Mouse (Mus musculus) midbrain, postnatal 0 days (tissue): ENCODE data around the gene Wnt5b. TPM values are rescaled to one million over a fixed set of nuclear protein-coding genes. Genes with fewer than 3 reads are reported as not detected.
A peak's percentile ranks its signal among the peaks of the same experiment; 100 is the strongest.

Experiments
- ATAC-seq: fragments of 200-750 bp; cut with Nextera tagmentation; 2 replicates; pipeline ENCODE4 v1.8.0; 2017; ENCODE audit warnings: moderate number of reproducible peaks, mild to moderate bottlenecking, moderate TSS enrichment, moderate library complexity; ENCODE audit not compliant: low FRiP score
- DNase-seq: peaks from one replicate; pipeline ENCODE4 v3.0.0-alpha.2; 2015; ENCODE audit warnings: low spot score
- H3K27ac ChIP-seq: fragments of 300-500 bp; sonication (generic); 2 replicates; pipeline ENCODE4 v1.5.1; 2014; ENCODE audit warnings: low read depth, mild to moderate bottlenecking, low read length, mixed read lengths
- H3K27me3 ChIP-seq: fragments of 300-500 bp; sonication (generic); 2 replicates; pipeline ENCODE4 v1.6.1; 2014; ENCODE audit warnings: low read length, control low read depth, mixed read lengths; ENCODE audit not compliant: insufficient read depth
- H3K36me3 ChIP-seq: fragments of 300-500 bp; sonication (generic); 2 replicates; pipeline ENCODE4 v1.6.1; 2014; ENCODE audit warnings: low read length, control low read depth, mixed read lengths; ENCODE audit not compliant: insufficient read depth
- H3K4me1 ChIP-seq: fragments of 300-500 bp; sonication (generic); 2 replicates; pipeline ENCODE4 v1.6.1; 2014; ENCODE audit warnings: mild to moderate bottlenecking, control low read depth, antibody characterized with exemption, low read length, mixed read lengths; ENCODE audit not compliant: insufficient read depth
- H3K4me2 ChIP-seq: fragments of 300-500 bp; sonication (generic); 2 replicates; pipeline ENCODE4 v1.6.1; 2014; ENCODE audit warnings: low read depth, mild to moderate bottlenecking, low read length, mixed read lengths; ENCODE audit not compliant: poor library complexity, severe bottlenecking
- H3K4me3 ChIP-seq: fragments of 300-500 bp; sonication (generic); 2 replicates; pipeline ENCODE4 v1.5.1; 2014; ENCODE audit warnings: low read depth, mild to moderate bottlenecking, low read length, moderate library complexity
- H3K9ac ChIP-seq: fragments of 300-500 bp; sonication (generic); replicated peaks from 2 replicates; pipeline ENCODE4 v1.6.1; 2014; ENCODE audit warnings: mild to moderate bottlenecking, low read length, moderate library complexity, mixed read lengths; ENCODE audit not compliant: poor library complexity, severe bottlenecking
- H3K9me3 ChIP-seq: fragments of 300-500 bp; sonication (generic); 2 replicates; pipeline ENCODE4 v1.6.1; 2016; ENCODE audit warnings: low read length, control low read depth
- CTCF ChIP-seq: IDR thresholded peaks from 2 replicates; pipeline ENCODE4 v1.5.1; 2016; ENCODE audit warnings: antibody characterized with exemption, mild to moderate bottlenecking
- WGBS: fragments of 180-500 bp; shearing (Covaris S2); extraction: QIAGEN DNeasy Blood & Tissue Kit; methylation state at CpG from one replicate; pipeline ENCODE4 v1.1.7; 2014; 5-methylcytosine and 5-hydroxymethylcytosine counted together
- polyA plus RNA-seq: library from polyadenylated mRNA; unstranded; fragments of >200 nt; fragmentation: Nextera tagmentation; extraction: Ambion mirVana; gene quantifications from 2 replicates; pipeline ENCODE4 v1.2.1, GENCODE M21; 2015
- total RNA-seq: library from RNA; depleted of rRNA; stranded (reverse); fragments of >200 nt; gene quantifications from 2 replicates; pipeline ENCODE4 v1.2.3, GENCODE M21; 2014

Wnt5b gene
- total and polyA plus RNA-seq, 2 experiments from 2014 or later = 1.6 to 2.1 TPM

DNA sequence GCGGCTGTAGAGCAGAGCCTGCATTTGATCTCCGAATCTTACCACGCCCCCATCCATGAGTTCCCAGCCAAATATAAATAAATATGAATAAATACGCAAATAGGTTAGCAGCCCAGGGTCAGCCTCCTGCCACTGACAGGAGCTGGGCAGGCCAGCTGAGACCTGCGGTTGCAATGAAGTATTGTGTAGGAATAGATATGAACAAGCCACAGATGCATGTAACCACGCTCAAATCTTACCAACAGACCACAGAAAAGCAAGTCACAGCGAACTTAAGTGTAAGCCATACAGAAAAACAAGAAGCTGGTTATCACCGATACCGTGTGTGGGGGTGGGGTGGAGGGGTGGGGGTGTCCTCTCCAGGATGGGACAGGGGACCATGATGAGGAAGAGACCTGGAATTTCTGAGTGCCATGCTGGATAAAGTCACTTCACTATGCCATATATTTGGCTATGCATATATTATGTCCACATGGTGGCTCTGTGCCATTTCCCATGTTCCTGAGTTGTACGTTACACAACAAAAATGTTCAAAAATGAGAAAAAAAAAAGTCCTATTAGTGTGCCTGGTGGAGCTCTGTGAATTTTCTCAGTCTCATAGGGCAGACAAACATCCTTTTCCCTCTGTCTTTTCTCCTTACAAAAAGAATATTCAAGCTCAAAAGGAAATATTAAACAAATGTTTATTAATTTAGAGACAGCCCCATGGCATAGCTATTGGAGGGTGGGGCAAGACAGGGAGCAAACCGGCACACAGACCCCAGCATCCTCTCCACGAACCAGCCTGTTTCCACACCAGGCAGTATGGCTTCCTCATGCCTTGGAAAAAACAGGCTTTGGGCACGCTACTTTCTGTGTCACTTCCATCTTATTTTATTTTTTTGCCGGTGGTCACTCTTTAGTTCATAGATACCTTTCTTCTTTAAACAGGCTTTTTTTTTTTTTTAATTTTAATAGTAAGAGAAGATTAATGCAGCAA lies 92.9 kb downstream of the Wnt5b start:
- ATAC-seq (no peak), DNase-seq (peak; percentile 37)
- Histone ChIP-seq H3K4me2 (peak overlapping the region; percentile 64), H3K9me3 (no peaks in the 10 kb centered on the region), H3K27ac (peak overlapping the region; percentile 64; the same call in 1 of the 2 replicates), H3K4me1 (peaks cover 2% of the 10 kb centered on the region; the same call in 1 of the 2 replicates), H3K9ac (peak overlapping the region; percentile 51; the same call in 1 of the 2 replicates), H3K27me3 (no peaks in the 10 kb centered on the region), H3K4me3 (peak overlapping the region; percentile 34; the same call in 1 of the 2 replicates), H3K36me3 (no peaks in the 10 kb centered on the region)
- 42% methylated on average over 14 of the region's 14 CpGs for WGBS
- peak; percentile 46 for TF ChIP-seq CTCF

DNA sequence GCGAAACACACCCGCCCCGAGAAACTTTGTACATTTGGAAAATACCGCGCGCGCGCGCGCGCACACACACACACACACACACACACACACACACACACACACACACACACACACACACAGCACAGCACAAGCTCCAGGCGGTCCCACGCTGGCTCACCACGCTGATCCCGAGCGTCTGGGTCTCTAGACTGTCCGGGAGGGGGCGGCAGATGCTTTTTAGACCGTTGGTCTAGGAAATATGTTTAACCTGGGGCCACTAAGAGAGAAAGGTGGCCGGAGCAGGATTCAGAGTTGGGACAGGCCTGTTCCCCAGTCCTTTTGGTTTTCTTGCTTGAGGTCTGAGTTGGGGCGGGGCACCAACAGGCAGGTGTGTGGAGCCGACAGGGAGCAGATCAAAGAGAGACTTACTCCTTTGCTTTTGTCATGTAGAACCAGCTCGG lies 95.1 kb downstream of the Wnt5b start:
- ATAC-seq = no peak
- Histone ChIP-seq H3K4me1 (peaks cover 2% of the 10 kb centered on the region; the same call in 1 of the 2 replicates), H3K27me3 (no peaks in the 10 kb centered on the region), H3K36me3 (no peaks in the 10 kb centered on the region), H3K9me3 (no peaks in the 10 kb centered on the region), H3K4me2 (peak overlapping the region; percentile 60), H3K4me3 (peak overlapping the region; percentile 27), H3K9ac (no peak overlapping the region), H3K27ac (no peak overlapping the region)
- peak; percentile 69 for TF ChIP-seq CTCF
- DNase-seq = peak; percentile 68
- 3% methylated on average over 22 of the region's 23 CpGs for WGBS

DNA sequence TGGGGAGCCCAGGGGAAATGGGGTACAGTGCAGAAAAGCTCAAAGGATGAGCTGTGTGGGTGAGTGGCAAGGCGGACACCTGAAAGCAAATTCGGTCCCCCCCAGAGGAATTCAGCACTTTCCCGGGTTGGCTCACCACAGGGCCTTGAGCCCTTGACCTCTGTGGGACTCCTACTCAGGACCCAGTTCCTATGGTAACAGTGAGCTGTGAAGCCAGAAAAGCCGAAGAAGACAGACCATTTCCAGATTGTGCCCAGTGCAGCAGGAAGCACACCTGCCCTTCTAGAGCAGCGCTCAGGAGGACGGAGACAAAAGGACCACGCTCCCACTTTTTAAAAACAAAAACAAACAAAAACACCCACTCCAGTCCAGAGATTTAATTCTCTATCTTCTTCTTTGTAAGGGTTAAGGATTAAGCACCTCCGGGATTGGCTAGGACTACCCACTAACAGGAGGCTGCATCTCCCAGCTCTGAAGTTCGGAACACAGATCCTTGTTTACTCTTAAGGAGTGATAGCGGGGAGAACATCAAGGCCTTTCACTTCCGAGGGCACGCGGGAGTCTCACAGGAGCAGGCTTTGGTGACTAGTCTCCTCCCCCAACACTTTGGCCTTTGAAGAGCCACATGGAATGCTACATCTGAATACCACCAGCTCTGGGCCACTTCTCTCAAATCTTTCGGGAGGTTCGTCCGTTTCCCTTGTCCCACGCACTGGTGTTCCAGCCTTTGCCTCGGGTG lies 95.7 kb downstream of the Wnt5b start:
- H3K9ac ChIP-seq = no peak overlapping the region
- no peaks in the 10 kb centered on the region for H3K36me3 ChIP-seq
- peak overlapping the region; percentile 27 for H3K4me3 ChIP-seq
- ATAC-seq = no peak
- 7% methylated on average over 18 of the region's 18 CpGs for WGBS
- H3K9me3 ChIP-seq = no peaks in the 10 kb centered on the region
- no peak overlapping the region for H3K27ac ChIP-seq
- H3K4me1 ChIP-seq = peaks cover 2% of the 10 kb centered on the region; the same call in 1 of the 2 replicates
- peak overlapping the region; percentile 60 for H3K4me2 ChIP-seq
- no peaks in the 10 kb centered on the region for H3K27me3 ChIP-seq
- TF ChIP-seq CTCF = no peak
- no peak for DNase-seq

- Histone ChIP-seq H3K27me3 (no peaks in the 10 kb centered on the region), H3K4me1 (no peaks in the 10 kb centered on the region; the same call in 1 of the 2 replicates), H3K27ac (no peak overlapping the region), H3K36me3 (no peaks in the 10 kb centered on the region), H3K9ac (no peak overlapping the region), H3K4me2 (no peak overlapping the region), H3K4me3 (no peak overlapping the region), H3K9me3 (no peaks in the 10 kb centered on the region)
- 82% methylated on average over 11 of the region's 11 CpGs for WGBS
- TF ChIP-seq CTCF = no peak
- ATAC-seq = no peak
- DNase-seq = no peak
Measured at GRCm38 (mm10) chr6:119445671-119446607, 98.2 kb downstream of the Wnt5b start.
